Mouse (Mus musculus) kidney, postnatal 0 days (tissue): ENCODE measurements around the gene Vmn1r206. TPM values are rescaled to one million over a fixed set of nuclear protein-coding genes. Genes with fewer than 3 reads are reported as not detected.
"Not testable (repeated sequence)": the region's sequence is repeated elsewhere in the genome, so short reads cannot be mapped to it uniquely, and the experiment has no call there.

Source experiments
- ATAC-seq: fragments of 200-750 bp; cut with Nextera tagmentation; replicated peaks from 2 replicates; pipeline ENCODE4 v1.8.0; 2017; ENCODE audit warnings: low read depth, moderate number of reproducible peaks, moderate TSS enrichment, moderate library complexity; ENCODE audit not compliant: low FRiP score
- DNase-seq: peaks from one replicate; pipeline ENCODE4 v3.0.0-alpha.2; 2016; ENCODE audit warnings: low spot score
- H3K27ac ChIP-seq: fragments of 300-500 bp; sonication (generic); 2 replicates; pipeline ENCODE4 v1.5.1; 2014; ENCODE audit warnings: mild to moderate bottlenecking
- H3K27me3 ChIP-seq: fragments of 300-500 bp; sonication (generic); 2 replicates; pipeline ENCODE4 v1.6.1; 2014; ENCODE audit warnings: low read length, mixed read lengths; ENCODE audit not compliant: insufficient read depth
- H3K36me3 ChIP-seq: fragments of 300-500 bp; sonication (generic); 2 replicates; pipeline ENCODE4 v1.6.1; 2014; ENCODE audit warnings: low read length, mixed read lengths; ENCODE audit not compliant: insufficient read depth
- H3K4me1 ChIP-seq: fragments of 300-500 bp; sonication (generic); replicated peaks from 2 replicates; pipeline ENCODE4 v1.6.1; 2014; ENCODE audit warnings: antibody characterized with exemption, low read length, mixed read lengths; ENCODE audit not compliant: insufficient read depth
- H3K4me2 ChIP-seq: fragments of 300-500 bp; sonication (generic); 2 replicates; pipeline ENCODE4 v1.6.1; 2014; ENCODE audit warnings: mild to moderate bottlenecking, low read length, moderate library complexity, mixed read lengths
- H3K4me3 ChIP-seq: fragments of 300-500 bp; sonication (generic); replicated peaks from 2 replicates; pipeline ENCODE4 v1.5.1; 2014; ENCODE audit warnings: low read depth, low read length
- H3K9ac ChIP-seq: fragments of 300-500 bp; sonication (generic); 2 replicates; pipeline ENCODE4 v1.6.1; 2014; ENCODE audit warnings: low read depth, low read length
- H3K9me3 ChIP-seq: fragments of 300-500 bp; sonication (generic); replicated peaks from 2 replicates; pipeline ENCODE4 v1.6.1; 2016; ENCODE audit warnings: low read length, inconsistent platforms, mixed read lengths
- CTCF ChIP-seq: IDR thresholded peaks from 2 replicates; pipeline ENCODE4 v1.5.1; 2016; ENCODE audit warnings: antibody characterized with exemption, low read depth, mild to moderate bottlenecking, moderate library complexity
- WGBS: fragments of 180-500 bp; shearing (Covaris S2); extraction: QIAGEN DNeasy Blood & Tissue Kit; methylation state at CpG from one replicate; pipeline ENCODE4 v1.1.7; 2014; 5-methylcytosine and 5-hydroxymethylcytosine counted together
- polyA plus RNA-seq: library from polyadenylated mRNA; unstranded; fragments of >200 nt; fragmentation: Nextera tagmentation; extraction: Ambion mirVana; gene quantifications from 2 replicates; pipeline ENCODE4 v1.2.1, GENCODE M21; 2015

Vmn1r206 gene
- polyA plus RNA-seq, result not detected in 2 replicates

DNA sequence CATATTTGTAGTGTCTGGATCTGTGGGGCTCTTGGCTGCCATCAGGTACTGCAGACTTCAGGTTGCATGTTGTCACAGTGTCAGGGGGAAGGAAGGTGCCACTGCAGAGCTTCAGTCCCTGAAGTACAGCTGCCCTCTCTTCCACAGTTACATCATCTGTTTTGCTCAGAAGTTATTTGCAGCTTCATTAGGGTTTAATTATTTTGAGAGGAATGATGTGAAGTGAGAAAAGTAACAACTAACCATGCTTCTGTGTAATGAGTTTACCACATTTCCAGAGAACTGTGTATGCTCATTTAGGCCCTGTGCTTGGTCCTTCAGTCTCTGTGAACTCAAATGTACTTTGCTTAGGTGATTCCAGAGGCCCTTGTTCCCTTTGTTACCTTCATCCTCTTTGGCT lies at the start of gene Vmn1r206:
TSS of gene Vmn1r206 (minus strand) at position 101 of the 400 bp plus-strand sequence.
- not testable (repeated sequence) for H3K9ac ChIP-seq, H3K4me2 ChIP-seq, H3K9me3 ChIP-seq, H3K36me3 ChIP-seq, DNase-seq, H3K27ac ChIP-seq, H3K27me3 ChIP-seq, H3K4me1 ChIP-seq, H3K4me3 ChIP-seq, ATAC-seq

DNA sequence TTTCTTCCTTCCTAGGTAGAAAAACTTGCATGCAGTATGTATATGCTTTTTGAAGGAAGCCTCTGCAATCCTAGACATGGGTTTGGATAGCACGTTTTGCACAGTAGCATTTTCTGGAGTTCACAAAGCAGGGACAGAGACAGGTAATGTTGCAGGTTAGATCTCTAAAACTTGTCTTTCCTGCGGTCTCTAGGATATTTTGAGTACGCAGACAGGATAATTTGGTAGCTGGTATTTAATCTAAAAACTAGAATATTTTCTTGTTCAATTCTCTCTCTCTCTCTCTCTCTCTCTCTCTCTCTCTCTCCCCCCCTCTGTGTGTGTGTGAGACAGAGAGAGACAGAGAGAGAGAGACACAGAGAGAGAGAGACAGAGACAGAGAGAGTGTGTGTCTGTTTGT lies 31.2 kb downstream of the Vmn1r206 start, which contains the start of gene Vmn1r205:
TSS of gene Vmn1r205 (minus strand) at position 101 of the 400 bp plus-strand sequence.
- no peak for DNase-seq
- no peaks in the 10 kb centered on the region for H3K9me3 ChIP-seq
- TF ChIP-seq CTCF, result no peak
- no peak within 1 kb of the TSS for H3K4me3 ChIP-seq
- H3K4me1 ChIP-seq, result no peaks in the 10 kb centered on the region
- no peak within 1 kb of the TSS for H3K4me2 ChIP-seq
- H3K27me3 ChIP-seq, result no peaks in the 10 kb centered on the region
- H3K27ac ChIP-seq, result no peak within 1 kb of the TSS
- no peak within 1 kb of the TSS for H3K9ac ChIP-seq
- ATAC-seq, result no peak
- WGBS, result 82% methylated on average over 3 of the region's 3 CpGs
- H3K36me3 ChIP-seq, result no peaks in the 10 kb centered on the region

DNA sequence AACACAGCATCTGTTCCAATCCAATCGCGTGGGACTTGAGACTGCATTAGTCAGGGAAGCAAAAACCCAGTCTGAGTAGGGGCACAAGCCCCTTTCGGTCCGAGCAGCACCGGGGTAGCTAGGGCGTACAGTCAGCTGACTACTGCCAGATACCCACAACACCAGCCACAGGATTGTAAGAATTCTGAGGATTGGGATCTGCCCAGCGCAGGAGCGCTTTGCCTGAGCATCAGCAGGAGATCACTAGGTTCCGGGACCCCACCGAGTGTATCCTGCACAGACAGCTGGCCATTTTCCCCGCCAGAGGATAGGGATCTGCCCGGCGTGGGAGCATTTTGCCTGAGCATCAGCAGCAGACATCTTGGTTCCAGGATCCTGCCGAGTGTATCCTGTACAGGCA lies 40.7 kb downstream of the Vmn1r206 start:
- not testable (repeated sequence) for H3K27me3 ChIP-seq, H3K4me2 ChIP-seq, H3K9ac ChIP-seq, DNase-seq, ATAC-seq, H3K27ac ChIP-seq, H3K4me1 ChIP-seq, H3K36me3 ChIP-seq, H3K4me3 ChIP-seq, H3K9me3 ChIP-seq
- whole genome bisulfite sequencing, result 84% methylated on average over 14 of the region's 14 CpGs

DNA sequence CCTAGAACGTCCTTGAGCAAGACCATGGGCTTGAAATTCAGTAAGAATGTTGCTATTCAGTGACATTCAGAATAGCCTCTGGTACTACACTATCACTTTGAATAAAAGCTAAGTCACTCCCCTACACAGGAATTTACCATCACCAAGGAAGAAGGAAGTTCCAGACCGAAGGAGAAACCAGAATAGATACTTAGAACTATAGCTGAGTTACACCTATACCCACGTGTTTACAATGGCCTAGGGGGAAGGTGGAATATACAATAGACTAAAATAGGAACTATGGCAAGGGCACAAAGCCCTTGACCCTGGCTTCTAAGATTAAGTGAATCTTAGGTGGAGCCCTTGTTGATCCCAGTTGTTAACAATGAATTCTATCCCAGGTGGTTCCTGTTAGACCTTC lies 49.1 kb downstream of the Vmn1r206 start:
- not testable (repeated sequence) for ATAC-seq, H3K4me3 ChIP-seq, H3K27ac ChIP-seq, H3K9ac ChIP-seq, H3K9me3 ChIP-seq, H3K36me3 ChIP-seq, DNase-seq, H3K4me1 ChIP-seq, H3K27me3 ChIP-seq, H3K4me2 ChIP-seq
- 82% methylated on average over 3 of the region's 3 CpGs for WGBS

Other genes with a start within 250 kb of the Vmn1r206 start
- gene Vmn1r199, start 244.4 kb downstream of the Vmn1r206 start, polyA plus RNA-seq, result not detected in 2 replicates
- not detected in 2 replicates for gene Vmn1r200, start 233.9 kb downstream of the Vmn1r206 start, polyA plus RNA-seq
- not detected in 2 replicates for gene Vmn1r201, start 152.3 kb downstream of the Vmn1r206 start, polyA plus RNA-seq
- gene Vmn1r202, start 118.9 kb downstream of the Vmn1r206 start, polyA plus RNA-seq, result not detected in 2 replicates
- not detected in 2 replicates for gene Vmn1r203, start 106.1 kb downstream of the Vmn1r206 start, polyA plus RNA-seq
- not detected in 2 replicates for gene Vmn1r204, start 71.1 kb downstream of the Vmn1r206 start, polyA plus RNA-seq
- gene Vmn1r205, start 31.3 kb downstream of the Vmn1r206 start, polyA plus RNA-seq, result not detected in 2 replicates
- gene Vmn1r207-ps, start 105.4 kb upstream of the Vmn1r206 start, polyA plus RNA-seq, result not detected in 2 replicates
- gene Vmn1r208, start 153.1 kb upstream of the Vmn1r206 start, polyA plus RNA-seq, result not detected in 2 replicates
- gene Vmn1r209, start 185.4 kb upstream of the Vmn1r206 start, polyA plus RNA-seq, result not detected in 2 replicates
- not detected in 2 replicates for gene Vmn1r210, start 207.1 kb upstream of the Vmn1r206 start, polyA plus RNA-seq
- gene Vmn1r211, start 233.3 kb upstream of the Vmn1r206 start, polyA plus RNA-seq, result not detected in 2 replicates